Mouse (Mus musculus): ENCODE measurements around the gene 4921507P07Rik.
"Not testable (repeated sequence)": the region's sequence is repeated elsewhere in the genome, so short reads cannot be mapped to it uniquely, and the experiment has no call there.

The 4921507P07Rik gene

DNA sequence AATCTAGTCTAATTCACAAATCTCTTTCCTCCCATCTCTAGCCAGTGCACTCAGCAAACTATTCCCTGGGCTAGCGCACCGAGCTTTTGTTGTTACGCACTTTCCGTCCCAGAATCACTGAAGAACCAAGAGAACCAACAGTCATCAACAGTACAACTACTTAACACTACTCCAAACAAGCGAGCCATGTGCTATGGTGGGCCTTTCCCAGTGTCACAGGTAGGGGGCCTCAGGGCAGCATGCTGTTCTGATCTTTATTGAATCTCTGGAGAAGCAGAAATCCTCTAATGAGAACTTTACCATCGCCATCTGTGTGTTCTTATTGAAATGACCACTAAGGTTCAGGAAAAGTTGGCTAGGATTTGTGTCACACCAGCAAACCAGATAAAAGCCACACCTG lies 38.9 kb downstream of the 4921507P07Rik start:
- no peak for DNase-seq (ENCODE audit: low spot score in 2 of 2)

- not testable (repeated sequence) for DNase-seq (ENCODE audit: low spot score in 2 of 2)
Observed at GRCm38 (mm10) chr6:50554223-50554622, 42.2 kb downstream of the 4921507P07Rik start.

- DNase-seq (ENCODE audit: low spot score in 2 of 2): no peak
Observed at GRCm38 (mm10) chr6:50552881-50553518, 43.4 kb downstream of the 4921507P07Rik start.

GRCm38 (mm10) chr6:50549791-50550190 lies 46.6 kb downstream of the 4921507P07Rik start:
- DNase-seq (ENCODE audit: low spot score in 2 of 2): no peak

DNA sequence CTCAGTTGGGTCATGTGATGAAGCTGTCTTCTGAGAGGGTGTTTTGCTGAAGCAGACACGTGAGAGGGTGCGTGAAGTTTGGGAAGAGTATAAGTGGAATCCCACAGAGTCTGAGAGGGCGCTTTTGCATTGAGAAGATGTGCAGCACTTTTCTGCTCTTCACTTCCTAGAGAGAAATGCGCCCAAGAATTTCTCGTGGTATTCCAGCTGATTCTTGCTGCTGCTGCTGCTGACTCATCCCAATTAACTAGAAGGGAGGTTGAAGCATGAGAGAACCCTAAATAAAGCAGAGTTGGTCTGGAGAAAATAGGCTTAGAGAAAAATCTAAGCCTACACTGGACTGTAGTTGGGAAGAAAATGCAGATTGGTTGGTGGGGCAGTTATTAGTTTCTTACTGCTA lies 47.4 kb downstream of the 4921507P07Rik start:
- no peak for DNase-seq (ENCODE audit: low spot score in 2 of 2)

DNA sequence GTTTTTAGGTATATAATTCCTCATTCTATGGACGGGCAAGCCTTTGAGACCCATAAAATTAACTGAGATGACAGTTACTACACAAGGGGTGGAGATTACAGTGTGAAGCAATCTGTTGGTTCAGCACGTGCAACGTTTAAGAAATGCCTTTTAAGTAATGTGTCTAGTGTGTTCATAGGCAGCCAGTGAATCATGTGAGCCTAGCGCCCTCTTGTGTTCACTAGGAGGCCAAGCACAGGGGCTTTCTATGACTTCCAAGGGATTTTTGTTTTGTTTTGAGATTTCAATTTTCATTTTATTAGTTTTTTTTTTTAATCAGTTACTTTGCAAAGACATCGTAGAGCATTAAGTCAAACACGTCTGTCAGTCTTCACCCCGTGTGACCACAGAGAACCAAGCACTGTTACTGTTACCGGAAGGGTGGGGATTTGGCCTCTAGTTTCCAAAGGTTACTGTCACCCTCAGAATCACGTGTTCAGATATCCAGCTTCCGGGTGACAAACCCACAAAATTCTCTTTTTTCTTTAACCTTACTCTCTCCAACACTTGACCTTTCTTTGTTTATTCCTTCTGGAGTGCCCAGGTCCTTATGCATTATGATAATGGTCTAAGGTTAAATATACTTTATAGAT lies 50.9 kb downstream of the 4921507P07Rik start:
- DNase-seq (ENCODE audit: low spot score in 2 of 2): no peak

GRCm38 (mm10) chr6:50542535-50542934 lies 53.9 kb downstream of the 4921507P07Rik start:
- no peak for DNase-seq (ENCODE audit: low spot score in 2 of 2)

GRCm38 (mm10) chr6:50539641-50540040 lies 56.8 kb downstream of the 4921507P07Rik start:
- no peak for DNase-seq (ENCODE audit: low spot score in 2 of 2)

GRCm38 (mm10) chr6:50536461-50536892 lies 60.0 kb downstream of the 4921507P07Rik start:
- DNase-seq (ENCODE audit: low spot score in 2 of 2): peak; percentile 37 to 58

DNA sequence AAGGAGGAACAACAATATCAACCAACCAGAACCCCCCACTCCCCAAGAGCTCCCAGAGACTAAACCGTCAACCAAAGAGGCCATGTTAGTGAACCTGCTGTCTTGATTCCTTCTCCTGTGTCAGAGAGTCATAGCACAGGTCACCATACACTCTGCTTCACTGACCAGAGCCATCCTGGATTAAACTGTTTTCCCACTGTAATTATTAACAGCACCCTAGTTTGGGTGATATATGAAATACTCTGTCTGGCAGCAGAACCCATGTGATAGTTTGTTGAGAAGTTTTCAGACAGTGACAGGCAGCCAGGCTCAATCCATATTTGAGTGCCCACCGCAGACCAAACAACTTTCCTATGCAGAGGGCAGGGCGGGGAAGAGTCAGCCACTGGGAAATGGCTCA lies 61.1 kb downstream of the 4921507P07Rik start:
- DNase-seq (ENCODE audit: low spot score in 2 of 2): no peak

DNA sequence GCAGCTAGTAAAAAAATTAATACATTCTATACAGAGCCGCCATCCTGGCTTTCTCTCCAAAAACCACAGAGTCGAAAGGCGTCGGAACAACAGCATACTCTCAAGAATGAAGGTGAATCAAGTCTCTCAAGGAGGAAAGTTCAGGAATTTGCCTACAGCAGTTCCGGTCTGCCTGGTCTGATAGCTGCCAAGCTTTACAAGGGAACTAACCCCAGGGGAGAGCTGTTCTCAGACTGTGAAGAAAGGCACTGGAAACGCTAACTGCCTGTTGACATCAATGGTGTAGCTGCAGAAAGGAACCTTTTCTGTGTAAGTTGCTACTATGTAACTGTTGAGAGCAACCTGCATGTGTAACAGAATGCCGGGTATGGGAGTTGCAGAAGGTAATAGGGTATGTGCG lies 64.5 kb downstream of the 4921507P07Rik start:
- DNase-seq (ENCODE audit: low spot score in 2 of 2): no peak

GRCm38 (mm10) chr6:50531003-50531402 lies 65.4 kb downstream of the 4921507P07Rik start:
- no peak for DNase-seq (ENCODE audit: low spot score in 2 of 2)

DNA sequence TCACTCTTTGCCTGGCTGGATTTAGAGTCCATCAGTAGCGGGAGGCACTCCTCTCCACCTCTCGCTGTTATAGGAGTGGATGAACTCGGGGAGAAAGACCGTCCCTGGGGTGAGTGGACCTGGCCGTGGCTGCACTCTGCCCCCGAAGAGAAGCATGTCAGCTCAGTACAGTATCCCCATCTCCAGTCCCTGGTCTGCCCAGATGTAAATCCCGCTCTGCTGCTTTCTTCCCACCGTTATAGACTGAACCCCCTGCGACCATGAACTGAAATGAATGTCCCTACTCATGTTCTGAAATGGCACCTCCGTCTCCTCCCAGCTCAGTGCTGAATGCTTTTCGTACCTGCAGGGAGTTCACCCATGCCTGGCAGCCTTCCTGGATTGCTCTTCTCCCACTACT lies 67.2 kb downstream of the 4921507P07Rik start:
- DNase-seq (ENCODE audit: low spot score in 2 of 2): no peak

DNA sequence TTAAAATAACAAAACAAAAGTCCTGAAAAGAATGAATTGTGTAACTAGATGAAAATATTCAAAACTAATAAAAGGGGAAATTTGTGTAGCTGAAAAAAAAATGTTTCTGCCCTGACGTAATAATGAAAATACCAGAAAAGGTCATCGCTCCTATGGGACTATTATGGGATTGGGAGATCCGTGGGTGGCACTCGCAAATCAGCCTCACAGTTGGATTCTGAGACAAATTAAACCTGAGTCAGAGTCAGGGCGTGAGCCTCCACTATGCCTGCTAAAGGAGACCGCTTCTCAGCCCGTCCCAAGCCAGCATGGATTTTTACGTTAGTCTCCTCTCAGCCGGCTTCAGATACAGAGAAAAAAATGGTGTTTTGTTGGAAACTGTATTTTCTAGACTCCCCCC lies 69.0 kb downstream of the 4921507P07Rik start:
- DNase-seq (ENCODE audit: low spot score in 2 of 2): no peak

- DNase-seq (ENCODE audit: low spot score in 2 of 2): peak; percentile 44 to 72
Observed at GRCm38 (mm10) chr6:50526597-50527024, 69.8 kb downstream of the 4921507P07Rik start.

- DNase-seq (ENCODE audit: low spot score in 2 of 2): no peak
Observed at GRCm38 (mm10) chr6:50525846-50526245, 70.6 kb downstream of the 4921507P07Rik start.

DNA sequence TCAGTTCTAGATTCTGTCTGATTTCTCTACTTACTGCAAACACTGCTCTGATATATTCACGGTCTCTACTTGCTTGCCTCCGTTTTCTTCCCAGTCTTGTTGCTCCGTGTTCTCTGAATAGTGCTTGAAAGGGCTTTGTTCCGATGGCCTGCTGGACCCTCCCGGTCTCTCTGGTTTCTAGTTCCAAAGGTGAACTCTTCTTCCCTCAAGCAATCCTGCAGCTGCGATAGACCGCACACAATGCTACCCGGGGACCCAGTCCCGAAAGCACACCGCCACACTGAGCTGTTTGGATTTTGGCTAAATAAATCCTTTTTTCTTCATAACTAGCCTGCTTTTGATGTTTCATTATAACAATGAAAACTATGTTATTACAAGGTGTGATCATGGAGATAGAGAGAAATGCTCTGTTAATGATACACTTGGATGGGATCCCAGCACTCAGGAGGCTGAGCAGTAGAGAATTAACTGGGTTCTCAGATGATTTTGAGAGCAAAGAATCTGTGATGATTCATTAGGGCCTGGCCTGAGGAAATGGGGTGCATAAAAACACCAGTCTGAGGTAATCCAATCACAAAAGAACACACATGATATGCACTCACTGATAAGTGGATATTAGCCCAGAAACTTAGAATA lies 72.1 kb downstream of the 4921507P07Rik start:
- DNase-seq (ENCODE audit: low spot score in 2 of 2): no peak
